Mouse (Mus musculus) layer of hippocampus, adult 2 months (tissue): Measurements from ENCODE around the gene Zbed5. TPM values are rescaled to one million over a fixed set of nuclear protein-coding genes. Genes with fewer than 3 reads are reported as not detected.

Experiments
- DNase-seq, 2 experiments: peaks; one replicate each; pipeline ENCODE4 v3.0.0; 2022; ENCODE audit warnings: low spot score in 2 of 2
- H3K27ac ChIP-seq: fragments of 200-600 bp; 2 replicates; pipeline ENCODE4 v1.8.1; 2022
- H3K4me3 ChIP-seq: fragments of 200-600 bp; 2 replicates; pipeline ENCODE4 v1.8.1; 2022; ENCODE audit warnings: mild to moderate bottlenecking
- CTCF ChIP-seq: fragments of 200-600 bp; conservative IDR thresholded peaks from 2 replicates; pipeline ENCODE4 v1.8.1; 2022; ENCODE audit warnings: antibody characterized with exemption, mild to moderate bottlenecking, moderate library complexity
- total RNA-seq, 2 experiments: library from RNA; stranded (reverse); gene quantifications; 2 replicates each; pipeline ENCODE4 v1.2.3; 2021

The Zbed5 gene
- total RNA-seq, 2 experiments from 2014 or later = 5.1 to 6.2 TPM

- H3K4me3 ChIP-seq = no peak overlapping the region
- H3K27ac ChIP-seq = no peak overlapping the region
- no peak for DNase-seq
- no peak for TF ChIP-seq CTCF
These were observed 22.6 kb downstream of the Zbed5 start for GRCm38 (mm10) chr5:129918065-129918651.

- Histone ChIP-seq H3K27ac (no peak overlapping the region), H3K4me3 (no peak overlapping the region)
- TF ChIP-seq CTCF = no peak
- DNase-seq = no peak
These were observed 23.2 kb downstream of the Zbed5 start for GRCm38 (mm10) chr5:129918752-129919151.

- no peak for TF ChIP-seq CTCF
- no peak for DNase-seq
- no peak overlapping the region for H3K27ac ChIP-seq
- H3K4me3 ChIP-seq = no peak overlapping the region
These were observed 23.8 kb downstream of the Zbed5 start for GRCm38 (mm10) chr5:129919320-129919719.

- no peak for DNase-seq
- TF ChIP-seq CTCF = no peak
- Histone ChIP-seq H3K4me3 (no peak overlapping the region), H3K27ac (no peak overlapping the region)
These were observed 26.4 kb downstream of the Zbed5 start for GRCm38 (mm10) chr5:129921972-129922371.

DNA sequence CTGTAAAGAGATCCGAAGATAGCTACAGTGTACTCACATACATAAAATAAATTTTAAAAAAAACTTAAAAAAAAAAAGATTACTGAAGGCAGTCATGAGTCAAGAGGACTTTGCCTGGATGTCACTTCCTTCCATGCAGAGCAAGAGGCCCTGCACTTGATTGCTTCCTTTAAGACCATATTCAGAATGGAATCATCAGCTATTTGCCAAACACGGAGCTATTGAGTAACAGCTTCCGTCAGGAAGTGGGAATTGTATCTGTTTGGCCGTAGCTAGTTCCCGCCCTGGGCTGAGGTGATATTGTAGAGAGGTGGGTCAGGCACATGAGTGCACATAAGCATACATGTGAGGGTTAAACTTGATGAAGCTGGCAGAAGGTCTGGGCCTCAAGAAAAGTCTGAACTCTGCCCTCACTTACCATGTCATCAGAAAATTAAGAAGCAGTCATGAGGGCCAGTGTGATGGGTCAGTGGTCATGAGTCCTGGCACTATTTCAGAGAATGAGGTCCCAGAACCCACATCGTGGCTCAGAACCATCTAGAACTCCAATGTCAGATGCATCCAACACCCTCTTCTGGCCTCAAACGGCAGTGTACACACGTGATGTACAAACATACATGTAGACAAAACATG, 29.4 kb downstream of the Zbed5 start:
- no peak for DNase-seq
- Histone ChIP-seq H3K4me3 (no peak overlapping the region), H3K27ac (no peak overlapping the region)
- no peak for TF ChIP-seq CTCF

DNA sequence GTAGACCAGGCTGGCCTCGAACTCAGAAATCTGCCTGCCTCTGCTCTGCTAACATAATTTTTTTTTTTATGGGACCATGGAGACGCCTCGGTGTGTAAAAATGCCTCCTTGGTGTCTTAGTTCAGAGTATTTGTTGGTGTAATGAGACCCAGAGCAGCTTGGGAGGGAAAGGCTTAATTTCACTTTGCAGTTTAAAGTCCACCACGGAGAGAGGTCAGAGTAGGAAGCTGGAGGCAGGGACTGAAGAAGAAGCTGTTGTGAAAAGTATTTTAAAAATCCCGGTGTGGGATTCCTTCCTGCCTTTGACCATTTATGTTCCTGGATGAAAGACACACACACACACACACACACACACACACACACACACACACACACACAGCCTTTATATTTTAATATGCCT, 30.4 kb downstream of the Zbed5 start:
- no peak for DNase-seq
- TF ChIP-seq CTCF = no peak
- H3K27ac ChIP-seq = no peak overlapping the region
- H3K4me3 ChIP-seq = no peak overlapping the region

DNA sequence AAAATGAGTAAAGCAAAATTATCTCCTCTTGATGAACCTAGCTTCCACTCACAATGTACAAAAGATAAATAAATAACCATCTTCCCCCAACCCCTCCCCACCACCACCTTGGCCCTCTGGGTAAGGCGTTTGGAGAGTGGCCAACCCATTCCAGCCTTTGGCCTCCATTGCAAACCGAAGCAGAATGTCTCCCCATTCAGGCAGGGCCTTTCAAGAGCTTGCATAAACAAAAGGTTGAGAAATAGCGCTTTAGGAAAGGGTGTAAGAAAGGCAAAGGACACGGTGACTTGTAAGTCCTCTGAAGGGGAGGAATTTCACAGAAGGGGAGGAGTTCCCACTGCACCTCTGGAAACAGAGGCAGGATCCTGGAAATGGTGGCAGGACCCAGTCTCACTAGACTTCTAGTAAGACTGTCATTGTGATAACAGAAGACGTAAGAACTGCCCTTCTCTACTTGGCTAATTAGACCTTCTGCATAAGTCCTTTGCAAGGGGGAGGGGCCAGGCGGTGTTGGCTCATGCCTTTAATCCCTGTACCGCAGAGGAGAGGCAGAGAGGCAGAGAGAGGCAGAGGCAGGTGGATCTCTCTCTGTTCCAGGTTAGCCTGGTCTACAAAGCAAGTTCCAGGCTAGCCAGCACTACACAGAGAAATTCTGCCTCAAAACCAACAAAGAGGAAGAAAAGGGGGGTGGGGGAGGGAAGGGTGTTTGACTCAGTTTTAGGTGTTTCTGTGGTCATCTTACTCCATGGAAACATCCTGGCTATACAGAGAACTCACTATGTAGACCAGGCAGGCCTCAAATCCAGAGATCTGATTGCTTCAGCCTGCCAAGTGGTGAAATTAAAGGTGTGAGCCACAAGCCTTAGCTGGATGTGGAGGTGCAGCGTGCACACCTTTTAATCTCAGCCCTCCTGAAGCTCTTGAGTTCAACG, 34.7 kb downstream of the Zbed5 start:
- Histone ChIP-seq H3K27ac (no peak overlapping the region), H3K4me3 (no peak overlapping the region)
- no peak for DNase-seq
- no peak for TF ChIP-seq CTCF

- DNase-seq = no peak
- no peak overlapping the region for H3K4me3 ChIP-seq
- H3K27ac ChIP-seq = no peak overlapping the region
- TF ChIP-seq CTCF = no peak
These were observed 41.4 kb downstream of the Zbed5 start for GRCm38 (mm10) chr5:129936941-129937340.

DNA sequence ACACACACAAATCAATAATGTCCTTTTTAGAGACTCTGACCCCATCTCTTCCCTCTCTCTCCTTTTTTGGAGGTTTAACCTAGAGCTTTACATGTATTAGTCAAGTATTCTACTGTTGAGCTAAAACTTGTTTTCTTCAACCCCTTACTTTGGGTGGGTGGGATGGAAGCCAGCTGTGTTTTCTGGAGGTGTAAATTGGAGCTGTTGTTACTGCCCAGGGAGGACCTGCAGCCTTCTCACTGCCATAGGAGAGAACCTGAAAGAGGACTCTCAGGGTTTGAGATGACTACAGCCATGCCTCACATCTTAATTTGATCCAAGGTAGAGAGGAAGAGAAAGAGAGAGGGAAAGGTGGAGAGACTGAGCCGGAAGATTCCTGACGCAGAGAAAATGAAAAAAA, 44.8 kb downstream of the Zbed5 start:
- no peak for DNase-seq
- TF ChIP-seq CTCF = no peak
- Histone ChIP-seq H3K27ac (no peak overlapping the region), H3K4me3 (no peak overlapping the region)

DNA sequence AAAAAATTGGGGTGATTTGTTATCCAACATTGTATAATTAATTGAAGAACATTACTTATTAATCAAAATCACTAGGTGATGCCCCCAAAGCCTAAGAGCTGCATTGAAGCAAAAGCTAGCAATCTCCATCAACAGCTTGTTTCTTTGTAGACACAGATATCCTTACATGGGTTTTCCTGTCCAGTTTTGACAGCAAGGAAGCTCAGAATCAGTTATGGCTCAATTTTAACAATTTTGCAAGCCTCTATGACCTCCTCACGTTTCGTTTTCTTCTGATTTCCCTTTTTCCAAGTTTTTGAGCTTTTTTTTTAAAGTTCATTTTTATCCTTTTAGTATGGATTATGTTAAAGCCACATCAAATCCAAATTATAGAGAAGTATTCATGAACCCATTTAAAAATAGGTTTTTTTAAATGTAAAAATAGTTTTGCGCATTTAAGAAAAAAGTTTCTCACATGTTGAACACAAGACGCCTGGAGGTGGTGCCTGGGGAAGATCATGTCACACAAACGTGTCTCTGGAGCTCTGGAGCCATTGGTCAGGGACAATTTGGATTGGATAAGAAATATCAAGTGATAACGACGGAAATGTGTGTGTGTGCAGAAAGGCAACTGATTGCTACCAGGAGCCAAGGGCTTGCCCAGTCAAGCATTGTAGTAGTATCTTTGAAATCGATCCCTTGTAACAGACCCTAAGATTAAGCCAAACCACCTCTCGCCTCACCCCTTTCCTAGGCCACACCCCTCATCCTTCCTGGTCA, 45.4 kb downstream of the Zbed5 start:
- Histone ChIP-seq H3K4me3 (peak overlapping the region; percentile 59), H3K27ac (peak overlapping the region; percentile 51)
- DNase-seq = no peak
- no peak for TF ChIP-seq CTCF

DNA sequence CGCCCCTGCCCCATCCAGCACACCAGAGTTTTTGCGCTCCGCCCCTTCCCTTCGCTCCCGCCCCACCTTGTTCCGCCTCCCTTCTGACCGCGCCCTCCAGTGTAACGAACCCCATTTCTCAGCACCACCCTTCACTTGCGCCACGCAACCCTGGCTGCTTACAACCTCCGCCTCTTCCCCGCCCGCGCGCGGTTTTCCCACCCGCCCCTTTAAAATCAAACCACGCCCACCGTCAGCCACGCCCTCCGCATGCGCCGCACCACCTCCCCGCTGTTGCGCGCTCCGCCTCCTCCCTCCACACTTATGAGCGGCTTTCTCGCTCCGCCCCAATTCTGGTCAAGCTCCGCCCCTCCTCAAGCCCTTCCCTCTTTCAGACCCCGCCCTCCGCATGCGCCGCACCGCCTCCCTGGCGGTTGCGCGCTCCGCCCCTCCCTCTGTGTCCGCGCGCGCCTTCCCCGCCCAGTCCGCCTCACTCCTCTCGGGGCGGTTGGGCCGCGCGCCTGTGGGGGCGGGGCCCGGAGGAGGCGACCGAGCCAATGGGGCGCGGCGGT, 46.0 kb downstream of the Zbed5 start, which contains the start of gene Vkorc1l1:
Gene Vkorc1l1 (plus strand): TSS at position 476 of the 551 bp plus-strand sequence.
- peak within 1 kb of the TSS; percentile 77 for H3K4me3 ChIP-seq
- peak; percentile 98 to 99 for DNase-seq
- TF ChIP-seq CTCF = no peak
- H3K27ac ChIP-seq = peak within 1 kb of the TSS; percentile 62

DNA sequence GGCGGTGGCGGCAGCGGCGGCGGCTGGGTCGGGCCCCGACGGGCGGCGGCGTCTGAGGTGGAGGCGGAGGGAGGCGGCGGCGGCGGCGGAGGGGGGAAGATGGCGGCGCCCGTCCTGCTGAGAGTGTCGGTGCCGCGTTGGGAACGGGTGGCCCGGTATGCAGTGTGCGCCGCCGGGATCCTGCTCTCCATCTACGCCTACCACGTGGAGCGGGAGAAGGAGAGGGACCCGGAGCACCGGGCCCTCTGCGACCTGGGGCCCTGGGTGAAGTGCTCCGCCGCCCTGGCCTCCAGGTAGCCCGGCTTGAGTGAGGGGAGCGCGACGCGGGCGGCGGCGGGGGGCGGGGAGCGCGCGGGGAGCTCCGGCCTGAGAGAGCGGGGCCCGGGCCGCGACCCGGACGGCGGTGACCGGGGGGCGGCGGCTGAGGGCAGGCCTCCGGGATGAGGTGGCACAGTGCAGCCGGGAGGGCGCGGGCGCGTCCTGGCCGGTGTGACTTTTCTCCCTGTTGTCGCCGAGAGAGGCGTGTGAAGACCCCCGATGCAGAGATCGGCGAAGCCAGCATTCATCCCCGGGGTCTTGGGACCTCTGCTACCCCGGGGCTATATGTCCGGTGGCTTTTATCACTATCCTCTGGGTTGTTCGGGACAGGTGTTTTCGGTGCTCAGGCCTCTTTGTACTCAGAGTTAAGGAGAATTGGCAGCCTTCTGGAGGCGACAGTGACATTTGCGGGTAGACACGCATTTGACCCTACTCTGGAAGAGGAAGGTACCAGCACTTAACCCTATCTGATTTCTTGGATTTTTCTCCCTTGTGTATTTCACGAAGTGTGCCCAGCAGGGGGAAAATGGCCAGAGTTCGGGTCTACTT, 46.8 kb downstream of the Zbed5 start:
- Histone ChIP-seq H3K27ac (peak overlapping the region; percentile 62), H3K4me3 (peak overlapping the region; percentile 77)
- DNase-seq = peak in 1 of 2 experiments; percentile 15
- TF ChIP-seq CTCF = peak; percentile 39
